Mouse (Mus musculus): ENCODE measurements at regions not wholly inside any gene's neighbourhood (a gene's known extent, or its start where the extent isn't known, plus 50 kb on each side); places are given as distances from the start of the nearest gene placed in this dataset.

DNA sequence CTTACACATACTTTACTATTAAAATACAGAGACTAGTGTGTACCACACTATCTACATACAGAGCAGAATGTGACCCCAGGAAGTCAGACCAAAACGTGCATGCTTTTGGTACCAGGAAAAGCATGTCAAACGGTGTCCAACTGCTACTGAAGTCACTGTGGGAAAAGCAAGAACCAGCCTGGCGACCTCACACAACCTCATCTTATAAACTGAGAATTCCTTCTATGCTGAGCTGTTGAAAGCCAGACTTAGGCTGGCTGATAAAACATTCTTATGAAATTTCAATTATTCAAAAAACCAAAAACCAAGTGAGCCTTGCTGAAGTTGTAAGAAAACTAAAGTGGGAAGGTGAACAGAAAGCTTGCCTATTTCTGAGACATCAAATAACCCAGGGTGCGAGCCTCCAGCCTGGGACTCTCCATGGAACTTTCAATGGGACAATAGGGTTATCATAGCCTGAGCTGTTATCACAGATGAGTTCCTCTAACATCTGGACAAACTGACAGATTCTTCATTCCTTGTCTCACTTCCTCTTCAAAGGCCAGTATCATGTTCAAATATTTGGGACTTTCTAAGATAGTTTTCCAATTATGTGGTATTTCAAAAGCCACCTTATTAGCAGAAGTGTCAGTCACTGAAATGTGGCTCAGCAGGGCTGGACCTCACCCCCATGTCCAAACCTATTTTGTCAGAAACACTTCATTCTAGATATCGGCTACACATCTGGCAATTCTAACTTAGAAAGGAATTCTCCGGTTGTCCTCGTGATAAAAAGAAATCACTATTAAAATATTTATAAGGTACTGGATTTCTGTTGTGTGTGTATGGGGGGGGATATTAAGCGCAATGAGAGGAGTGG is 155.7 kb downstream of the Sox4 start:
- DNase-seq (ENCODE audit: extremely low spot score, low spot score): no peak

DNA sequence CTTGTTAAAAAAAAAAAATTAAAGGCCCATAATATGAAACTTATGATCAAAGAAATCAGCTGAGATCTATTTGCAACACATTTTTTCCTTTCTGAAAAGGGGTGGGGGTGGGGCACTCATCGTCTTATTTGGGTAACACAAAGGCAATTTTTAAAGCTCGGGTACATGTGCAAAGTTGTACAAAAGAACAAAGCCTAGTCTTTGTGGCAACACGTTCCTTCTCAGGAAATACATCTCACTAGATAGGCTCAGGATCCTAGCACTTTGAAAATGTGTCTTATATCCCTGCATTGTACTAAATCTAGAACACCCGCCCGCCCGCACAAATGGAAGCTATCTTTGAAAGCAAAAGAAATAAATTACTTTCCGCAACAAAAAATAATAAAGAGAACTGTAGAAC is 158.2 kb downstream of the Sox4 start:
- DNase-seq (ENCODE audit: extremely low spot score, low spot score): no peak

DNA sequence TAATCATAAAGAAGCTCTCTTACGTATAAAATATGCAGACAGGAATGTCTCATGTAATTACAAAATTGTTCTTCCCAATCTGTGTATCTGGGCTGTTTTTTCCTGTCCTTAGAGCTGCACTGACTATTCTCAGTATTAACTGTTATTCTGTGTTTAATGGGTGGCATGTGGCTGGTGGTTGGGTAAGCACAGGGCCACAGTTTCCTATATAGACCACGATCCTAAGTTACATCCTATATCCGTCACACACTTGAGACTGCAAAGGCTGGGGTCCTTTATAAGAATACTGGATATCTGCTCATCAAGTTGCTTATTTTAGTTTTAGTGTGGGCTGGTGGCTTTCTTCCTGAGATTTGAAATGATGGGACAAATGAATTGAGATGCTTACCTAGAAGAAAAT is 159.0 kb downstream of the Sox4 start:
- no peak for DNase-seq (ENCODE audit: extremely low spot score, low spot score)

DNA sequence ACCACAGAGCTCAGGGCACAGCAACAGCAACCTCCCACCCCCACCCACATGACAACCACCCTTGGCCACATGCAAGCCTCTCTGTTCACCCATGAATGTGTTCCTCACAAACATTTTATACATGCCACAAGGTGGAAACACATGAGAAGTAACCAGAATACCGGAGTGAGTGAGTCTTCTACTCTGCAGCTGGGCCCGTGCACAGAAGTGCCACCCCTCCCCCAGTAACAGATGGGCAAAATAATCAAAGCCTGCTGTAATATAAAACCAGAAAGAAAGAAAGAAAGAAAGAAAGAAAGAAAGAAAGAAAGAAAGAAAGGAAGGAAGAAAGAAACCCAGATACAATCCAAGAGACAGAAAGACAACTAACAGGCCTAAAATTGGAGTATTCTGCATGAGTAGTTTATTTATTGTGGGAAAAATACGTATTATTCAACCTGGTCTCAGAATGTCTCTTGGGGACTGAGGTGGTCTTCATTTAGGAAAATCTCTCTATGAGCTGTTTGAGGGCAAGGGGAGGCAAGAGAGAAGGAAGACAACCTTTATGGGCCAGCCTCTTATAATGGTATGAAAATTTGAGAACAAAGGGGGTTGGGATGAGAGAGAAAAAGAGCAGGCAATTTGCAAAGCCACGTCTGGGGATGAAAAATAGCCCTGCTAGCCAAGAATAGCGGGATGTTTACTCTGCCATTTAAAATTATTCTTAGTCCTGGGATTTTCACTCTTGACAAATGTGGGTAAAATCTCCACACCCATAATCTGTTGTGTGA is 160.2 kb downstream of the Sox4 start:
- DNase-seq (ENCODE audit: extremely low spot score, low spot score): no peak

DNA sequence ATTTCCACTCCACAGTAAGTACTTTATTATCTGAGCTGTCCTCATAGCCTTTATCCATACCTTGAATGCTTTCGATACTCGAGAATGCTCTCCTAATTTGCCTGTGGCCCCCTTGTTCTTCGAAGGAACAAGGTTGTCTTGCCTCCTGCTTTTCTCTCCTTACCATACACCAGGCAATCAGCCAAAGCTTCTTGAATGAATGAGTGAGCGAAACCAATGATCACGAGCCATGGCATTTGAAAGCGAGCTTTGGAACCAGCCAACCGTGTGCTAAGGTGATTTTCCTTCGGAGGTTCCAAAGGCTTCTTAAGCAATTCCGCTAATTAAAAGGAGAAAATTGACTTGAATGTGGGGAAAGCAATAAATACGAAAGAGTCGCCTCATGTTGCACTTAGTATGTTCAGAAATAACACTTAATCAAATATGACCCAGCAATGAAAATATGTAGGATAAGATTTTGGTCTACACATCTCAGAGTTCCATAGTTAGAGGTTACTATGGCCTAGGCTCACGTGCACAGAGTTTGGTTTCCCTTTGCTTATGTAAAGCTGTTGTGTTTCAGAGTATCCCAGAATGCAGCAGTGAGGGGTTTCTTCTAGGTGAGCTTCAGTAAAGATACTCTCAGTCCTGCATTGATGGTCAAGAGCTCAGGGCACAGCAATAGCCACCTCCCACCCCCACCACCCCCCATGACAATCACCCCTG is 160.9 kb downstream of the Sox4 start:
- no peak for DNase-seq (ENCODE audit: extremely low spot score, low spot score)

DNA sequence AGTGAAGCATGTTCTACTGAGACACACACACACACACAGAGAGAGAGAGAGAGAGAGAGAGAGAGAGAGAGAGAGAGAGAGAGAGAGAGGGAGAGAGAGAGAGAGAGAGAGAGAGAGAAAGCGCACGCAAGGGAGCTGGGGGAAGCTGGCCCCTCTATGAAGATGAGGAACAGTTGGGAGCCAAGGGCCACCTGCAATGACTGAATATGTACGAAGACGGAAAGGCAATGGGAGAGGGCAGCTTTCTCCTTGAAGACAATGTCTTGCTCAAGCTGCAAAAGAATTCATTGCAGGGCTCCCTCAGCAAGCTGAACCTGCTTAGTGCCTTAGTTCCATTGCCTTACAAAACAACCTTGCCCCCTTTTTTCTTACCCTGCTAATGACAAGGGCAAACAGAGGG is 163.1 kb downstream of the Sox4 start:
- DNase-seq (ENCODE audit: extremely low spot score, low spot score): no peak

DNA sequence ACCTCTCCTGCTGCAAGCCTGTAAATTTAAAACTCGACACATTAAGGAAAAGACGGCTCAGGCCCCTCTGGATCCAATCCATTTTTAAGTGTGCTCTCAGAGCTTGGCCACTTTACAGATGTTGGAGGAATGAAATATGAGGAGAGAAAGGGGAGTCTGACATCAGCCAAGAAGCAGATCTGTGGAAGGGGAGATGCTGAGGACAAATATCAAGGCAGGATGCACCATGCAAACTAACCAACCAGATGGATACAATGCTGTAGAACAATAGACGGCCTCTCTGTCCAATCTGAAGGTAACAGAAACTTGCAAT is 166.2 kb downstream of the Sox4 start:
- DNase-seq (ENCODE audit: extremely low spot score, low spot score): no peak

DNA sequence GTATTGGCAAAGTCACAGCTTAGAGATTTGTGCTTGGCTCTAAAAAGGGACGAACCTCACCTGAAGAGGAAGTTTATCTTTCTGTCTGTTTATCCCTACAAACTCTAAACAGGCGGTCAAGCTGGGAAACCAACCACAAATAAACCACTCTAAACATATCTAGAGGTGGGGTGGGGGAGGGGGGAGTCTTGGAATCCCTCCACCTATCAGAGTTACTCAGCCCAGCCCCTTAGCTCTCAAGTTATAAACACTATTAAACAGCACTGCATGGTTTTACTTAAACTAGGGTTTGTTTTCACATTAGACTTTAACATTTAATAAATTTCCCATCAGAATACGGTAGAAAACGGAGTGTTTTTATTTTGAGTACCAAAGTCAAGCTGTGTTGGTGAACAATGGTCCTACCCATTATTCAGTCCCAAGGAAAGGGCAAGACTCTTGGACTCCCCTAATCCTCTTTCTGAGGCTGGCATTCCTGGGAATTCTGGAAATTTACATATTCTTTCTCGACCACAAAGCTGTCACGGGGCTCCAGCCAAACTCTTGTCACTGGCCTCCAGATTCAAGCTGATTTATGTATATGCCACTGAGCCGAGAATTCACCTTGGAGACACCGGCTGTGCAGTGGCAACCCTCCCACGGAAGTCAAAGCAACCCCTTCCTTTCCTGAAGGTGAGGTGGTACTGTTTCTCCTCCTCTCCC is 166.7 kb downstream of the Sox4 start:
- DNase-seq (ENCODE audit: extremely low spot score, low spot score): no peak

DNA sequence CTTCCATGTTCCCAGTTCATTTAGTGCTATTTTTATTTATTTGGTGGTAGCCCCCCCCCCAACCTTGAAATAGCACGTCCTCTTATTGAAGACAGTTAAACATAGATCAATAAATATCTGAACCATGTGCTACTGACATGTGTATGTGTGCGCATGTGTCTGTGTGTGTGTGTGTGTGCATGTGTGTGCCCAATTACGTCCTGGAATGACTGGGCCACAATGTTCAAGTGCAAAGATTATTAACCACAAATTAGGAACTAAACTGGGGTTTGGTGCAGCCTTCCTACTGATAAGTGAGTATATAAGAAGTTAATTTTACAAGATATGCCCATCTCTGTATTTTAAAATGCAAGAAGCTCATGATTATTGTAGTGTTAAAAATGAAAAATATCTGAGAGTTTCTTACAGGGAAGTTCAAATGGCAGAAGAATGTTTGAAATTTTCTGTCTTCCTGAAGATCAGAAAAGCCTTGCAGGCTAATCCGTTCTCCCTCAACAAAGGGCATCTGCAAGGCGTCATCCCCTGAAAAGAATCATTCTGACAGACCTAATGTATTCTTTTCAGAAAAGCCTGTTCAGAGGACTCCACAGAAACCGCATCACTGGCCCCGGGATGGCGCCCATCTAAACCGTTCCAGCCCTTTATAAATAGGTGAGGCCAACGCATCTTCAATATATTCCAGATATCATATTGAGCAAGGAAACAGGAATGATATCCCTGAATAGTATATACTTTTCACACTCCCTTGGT is 170.8 kb downstream of the Sox4 start:
- DNase-seq (ENCODE audit: extremely low spot score, low spot score): peak; percentile 29

DNA sequence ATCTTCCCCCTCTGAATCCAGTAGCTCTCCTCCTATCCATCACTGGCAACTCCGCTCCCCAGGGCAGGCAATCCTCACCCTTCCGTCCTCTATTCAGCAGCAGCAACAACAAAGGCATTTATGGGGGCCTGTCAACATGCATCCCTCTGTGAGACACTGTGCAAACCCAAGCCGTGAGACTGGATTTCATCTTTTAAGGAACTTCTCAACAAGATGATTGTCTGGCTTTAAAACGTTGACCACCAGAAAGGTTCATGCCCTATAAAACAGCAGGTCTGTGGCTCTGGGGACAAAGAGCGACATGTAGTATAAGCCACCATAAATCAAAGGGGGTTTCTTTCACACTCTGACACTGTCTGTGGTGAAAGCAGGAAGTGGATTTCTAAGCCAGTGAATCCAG is 171.4 kb downstream of the Sox4 start:
- DNase-seq (ENCODE audit: extremely low spot score, low spot score): peak; percentile 64

DNA sequence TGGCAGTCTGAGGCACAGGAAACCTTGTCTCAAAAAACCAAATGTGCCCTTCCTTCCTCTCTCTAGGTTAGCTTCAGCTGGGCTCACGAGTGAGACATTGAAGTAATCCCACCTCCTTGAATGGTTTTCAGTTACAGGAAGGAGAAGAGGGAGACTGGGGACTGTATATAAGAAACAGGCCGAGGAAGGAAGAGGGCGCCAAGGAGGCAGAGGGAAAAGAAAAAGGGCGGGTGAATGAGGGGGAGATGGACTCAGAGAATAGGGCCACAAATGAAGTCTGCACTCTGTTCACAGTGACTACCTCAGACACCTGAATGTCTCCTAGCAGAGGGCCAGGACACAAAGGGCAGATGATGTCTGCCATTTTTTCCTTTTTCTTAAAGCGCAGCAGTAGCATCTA is 171.9 kb downstream of the Sox4 start:
- no peak for DNase-seq (ENCODE audit: extremely low spot score, low spot score)

DNA sequence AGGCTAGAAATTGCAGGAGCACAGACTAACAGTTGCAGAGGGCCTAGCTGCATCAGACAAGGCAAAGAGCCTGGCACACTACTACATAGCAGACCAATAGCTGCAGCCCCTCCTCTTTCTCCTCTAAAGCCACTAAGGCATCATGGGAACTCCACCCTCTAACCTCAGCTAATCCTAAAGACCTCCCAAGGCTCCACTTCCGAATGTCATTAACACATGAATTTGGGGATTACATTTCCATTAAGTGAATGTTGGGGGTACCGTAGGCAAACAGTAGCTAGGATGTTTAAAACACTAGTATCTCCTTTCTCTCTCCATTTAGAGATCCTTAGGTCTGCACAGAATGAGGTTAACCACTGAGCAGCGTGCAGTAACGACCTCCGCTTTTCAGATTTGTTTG is 173.1 kb downstream of the Sox4 start:
- no peak for DNase-seq (ENCODE audit: extremely low spot score, low spot score)

DNA sequence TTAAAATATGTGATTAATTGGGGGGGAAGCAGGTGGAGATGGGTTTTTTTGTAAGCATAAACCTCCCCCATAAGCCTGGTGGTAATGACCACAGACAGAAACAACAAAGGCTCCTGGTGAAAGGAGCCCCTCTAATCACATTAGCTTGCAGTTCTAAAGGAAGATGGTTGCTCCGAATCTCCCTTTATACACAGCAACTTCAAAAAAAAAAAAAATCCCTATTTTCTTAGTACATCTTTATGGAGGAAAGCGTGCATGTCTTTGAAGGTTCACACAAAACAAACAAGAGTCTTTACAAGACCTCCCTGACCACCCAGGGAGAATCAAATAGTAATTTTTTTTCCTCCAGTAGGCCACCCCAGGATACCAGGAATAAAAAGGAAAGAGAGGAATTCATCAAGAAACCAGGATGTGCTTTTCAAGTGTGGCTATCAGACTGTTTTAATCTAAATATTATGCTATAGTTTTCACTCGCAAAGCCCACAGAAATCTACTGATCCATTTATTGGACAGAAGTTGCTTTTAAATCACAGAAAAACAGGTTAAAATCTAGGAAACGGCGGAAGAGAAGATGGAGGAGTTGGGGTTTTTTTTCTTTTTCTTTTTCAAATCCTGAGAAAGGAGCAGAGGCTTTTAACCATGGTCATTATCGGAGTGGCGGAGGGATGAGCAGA is 178.2 kb downstream of the Sox4 start:
- DNase-seq (ENCODE audit: extremely low spot score, low spot score): no peak

DNA sequence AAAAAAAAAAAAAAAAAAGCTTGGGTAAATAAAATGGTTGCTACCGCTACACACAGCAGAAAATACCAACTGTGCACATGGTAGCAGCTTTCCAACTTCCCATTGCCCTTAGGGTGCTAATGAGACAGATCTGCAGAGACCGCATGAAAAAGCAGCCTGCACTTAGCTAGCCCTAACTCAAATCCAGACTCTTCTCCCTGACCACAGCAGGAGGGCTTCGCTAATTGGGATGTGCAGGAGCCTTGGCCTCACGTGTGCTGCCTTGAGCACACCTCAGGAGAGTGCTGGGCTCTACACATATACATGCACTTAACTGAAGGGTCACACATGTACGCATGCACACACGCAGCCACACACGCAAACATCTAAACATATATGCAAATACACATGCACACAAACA is 178.9 kb downstream of the Sox4 start:
- no peak for DNase-seq (ENCODE audit: extremely low spot score, low spot score)

DNA sequence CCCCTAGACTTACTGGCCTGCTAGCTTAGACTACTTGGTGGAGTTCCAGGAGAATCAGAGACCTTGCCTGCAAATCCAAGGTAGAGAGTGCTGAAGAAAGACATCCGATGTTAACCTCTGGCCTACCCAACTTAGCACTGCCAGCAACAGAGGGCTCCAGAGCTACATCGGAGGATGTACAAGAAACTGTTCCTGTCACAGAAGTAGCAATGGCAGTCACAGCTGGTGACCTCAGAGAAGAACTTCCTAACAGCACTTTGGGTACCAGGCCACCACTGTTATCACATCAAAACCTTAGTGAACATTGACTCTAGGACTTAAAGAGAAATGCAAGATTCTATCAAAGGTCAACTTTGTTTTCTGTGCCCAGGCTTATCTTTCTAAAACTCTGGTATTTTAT is 180.0 kb downstream of the Sox4 start:
- no peak for DNase-seq (ENCODE audit: extremely low spot score, low spot score)

DNA sequence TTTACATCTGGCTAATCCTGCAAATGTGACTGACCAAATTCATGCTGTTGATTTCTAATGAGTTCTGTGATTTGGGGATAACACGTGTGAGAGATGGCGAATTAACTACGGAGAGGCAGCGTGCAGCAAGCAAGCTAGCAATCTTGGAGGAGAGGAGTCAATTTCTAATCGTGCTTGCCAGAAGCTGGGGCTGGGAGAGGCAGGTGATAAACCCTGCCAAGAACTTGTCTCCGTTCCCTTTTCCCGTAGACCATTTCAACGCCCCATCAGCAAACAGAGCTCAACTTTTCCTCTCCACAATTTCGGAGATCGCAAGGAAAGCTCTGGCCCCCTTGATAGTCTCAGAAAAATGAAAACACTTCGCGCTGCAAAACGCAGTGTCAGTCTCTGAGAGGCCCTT is 183.0 kb downstream of the Sox4 start:
- DNase-seq (ENCODE audit: extremely low spot score, low spot score): no peak

DNA sequence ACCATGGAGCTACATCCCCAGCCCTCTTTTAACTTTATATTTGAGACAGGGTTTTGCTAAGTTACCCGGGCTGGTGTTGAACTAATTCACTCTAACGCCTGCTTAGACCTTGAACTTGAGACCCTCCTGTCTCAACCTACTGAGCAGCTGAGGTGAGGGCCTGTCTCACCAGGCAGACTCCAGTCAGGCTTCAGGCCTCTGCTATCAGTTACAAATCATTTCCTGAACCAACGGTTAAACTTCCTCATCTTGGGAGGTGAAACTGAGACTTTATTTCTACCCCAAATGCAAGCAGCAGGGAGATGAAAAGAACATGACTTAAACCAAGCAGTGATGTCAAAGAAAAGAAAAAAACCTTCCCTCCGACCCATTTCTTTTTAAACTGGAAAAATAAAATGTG is 183.5 kb downstream of the Sox4 start:
- DNase-seq (ENCODE audit: extremely low spot score, low spot score): no peak

DNA sequence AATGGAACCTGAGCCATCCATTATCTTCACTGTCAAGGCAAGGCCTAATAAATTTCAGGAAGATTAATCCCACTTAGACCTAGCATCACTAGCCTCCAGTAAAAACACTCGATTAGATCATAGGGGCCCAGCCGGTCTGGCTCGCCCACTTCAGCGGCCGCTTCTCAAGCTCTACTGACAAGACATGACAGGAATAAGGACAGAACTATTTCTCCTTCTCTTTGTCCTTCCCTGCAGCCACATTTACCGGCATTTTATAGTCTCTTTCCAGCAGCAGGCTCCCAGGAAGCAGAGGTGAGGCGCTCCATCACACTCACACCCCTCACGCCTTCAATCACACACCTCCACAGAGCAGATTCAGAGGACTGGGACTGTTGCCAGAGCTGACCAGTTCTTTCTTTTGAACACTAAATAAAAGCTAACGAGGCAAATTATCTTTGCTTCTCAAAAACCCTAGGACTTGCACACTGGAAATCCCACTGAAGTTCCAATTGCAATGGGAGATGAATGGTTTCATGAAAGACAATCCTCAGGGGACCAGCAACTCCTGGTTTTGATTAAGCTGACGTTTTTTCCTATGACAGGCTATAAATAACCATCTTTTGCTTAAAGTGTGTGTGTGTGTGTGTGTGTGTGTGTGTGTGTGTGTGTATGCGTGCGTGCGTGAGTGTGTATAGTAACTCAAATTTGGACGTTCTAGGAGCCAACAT is 184.6 kb downstream of the Sox4 start:
- DNase-seq (ENCODE audit: extremely low spot score, low spot score): peak; percentile 29

DNA sequence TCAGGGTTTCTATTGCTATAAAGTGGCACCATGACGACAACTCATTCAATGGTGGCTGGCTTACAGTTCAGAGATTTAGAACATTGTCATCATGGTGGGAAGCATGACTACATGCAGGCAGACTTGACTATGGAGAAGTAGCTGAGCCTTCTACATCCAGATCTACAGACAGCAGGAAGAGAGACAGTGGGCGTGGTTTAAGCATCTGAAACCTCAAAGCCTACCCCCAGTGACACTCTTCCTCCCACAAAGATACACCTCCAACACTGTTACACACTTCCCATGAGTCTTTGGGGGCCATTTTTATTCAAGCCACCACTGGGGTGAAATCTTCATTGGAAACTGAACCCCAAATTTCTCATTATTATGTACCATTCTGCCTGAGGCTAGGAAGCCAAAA is 191.0 kb downstream of the Sox4 start:
- DNase-seq (ENCODE audit: extremely low spot score, low spot score): no peak

DNA sequence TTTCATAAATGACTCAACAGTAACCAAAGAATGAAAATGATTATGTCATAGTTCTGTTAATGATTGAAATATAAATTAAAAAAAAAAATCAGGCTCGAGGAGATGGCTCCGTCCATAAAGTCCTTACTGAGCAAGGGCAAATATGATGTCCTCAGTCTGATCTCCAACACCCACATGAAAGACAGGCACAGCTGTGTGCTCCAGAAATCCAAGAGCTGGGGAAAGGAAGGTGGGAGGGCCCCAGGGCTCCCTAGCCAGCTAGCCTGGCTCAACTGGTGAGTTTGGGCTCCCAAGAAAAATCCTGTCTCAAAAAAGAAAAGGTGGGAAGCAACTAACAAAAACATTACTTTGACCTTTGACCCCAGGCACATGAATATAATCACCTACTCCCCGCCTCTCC is 194.5 kb downstream of the Sox4 start:
- no peak for DNase-seq (ENCODE audit: extremely low spot score, low spot score)

Data from neural tube, embryonic 10.5 days (tissue).